Mouse (Mus musculus): ENCODE measurements around the gene Hecw2. TPM values are rescaled to one million over a fixed set of nuclear protein-coding genes. Genes with fewer than 3 reads are reported as not detected.

The Hecw2 gene
- polyA plus RNA-seq, 1 experiment from 2014 or later = 4.8 TPM

GRCm38 (mm10) chr1:53977806-53978513 lies 217.0 kb downstream of the Hecw2 start:
- no peaks in the 10 kb centered on the region for H3K36me3 ChIP-seq (ENCODE audit: insufficient read depth, low read length)
- ATAC-seq (peak; percentile 68), DNase-seq (ENCODE audit: low spot score) (peak; percentile 31)
- H3K9me3 ChIP-seq (ENCODE audit: low read length) = no peaks in the 10 kb centered on the region
- H3K4me2 ChIP-seq (replicated peaks; ENCODE audit: low read depth, low read length) = peak overlapping the region; percentile 52
- TF ChIP-seq EP300 (IDR thresholded peaks at IDR 0.05) (peak; percentile 22; the same call in 1 of the 2 replicates), CTCF (IDR thresholded peaks at IDR 0.05) (no peak)
- peak overlapping the region; percentile 92 for H3K27ac ChIP-seq (ENCODE audit: low read length)
- H3K27me3 ChIP-seq (replicated peaks; ENCODE audit: insufficient read depth, low read length) = no peaks in the 10 kb centered on the region
- H3K9ac ChIP-seq (replicated peaks; ENCODE audit: low read depth) = peak overlapping the region; percentile 32
- WGBS = 46% methylated on average over 8 of the region's 8 CpGs
- H3K4me1 ChIP-seq (ENCODE audit: insufficient read depth, low read depth, low read length) = no peaks in the 10 kb centered on the region
- H3K4me3 ChIP-seq (ENCODE audit: low read depth, low read length) = peak overlapping the region; percentile 28

DNA sequence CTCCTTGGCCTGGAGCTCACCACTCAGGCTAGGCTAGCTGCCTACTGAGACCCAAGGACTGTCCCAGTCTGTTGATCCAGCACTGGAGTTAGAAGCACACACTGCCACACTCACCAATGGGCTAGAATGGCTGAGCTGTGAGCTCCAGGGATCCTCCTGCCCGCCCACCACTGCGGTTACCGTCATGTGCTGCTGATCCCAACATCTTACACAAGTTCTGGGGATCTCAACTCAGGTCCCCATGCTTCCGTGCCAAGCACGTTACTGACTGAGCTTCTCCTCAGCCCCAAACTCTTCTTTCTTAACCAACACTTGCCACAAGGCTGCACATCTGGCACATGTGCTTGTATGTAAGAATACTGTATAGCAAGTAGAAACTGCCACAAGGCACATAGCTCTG lies 218.2 kb downstream of the Hecw2 start:
- no peaks in the 10 kb centered on the region for H3K36me3 ChIP-seq (ENCODE audit: insufficient read depth, low read length)
- no peaks in the 10 kb centered on the region for H3K27me3 ChIP-seq (replicated peaks; ENCODE audit: insufficient read depth, low read length)
- DNase-seq (ENCODE audit: low spot score) (no peak), ATAC-seq (no peak)
- no peaks in the 10 kb centered on the region for H3K9me3 ChIP-seq (ENCODE audit: low read length)
- peak overlapping the region; percentile 52 for H3K4me2 ChIP-seq (replicated peaks; ENCODE audit: low read depth, low read length)
- no peaks in the 10 kb centered on the region for H3K4me1 ChIP-seq (ENCODE audit: insufficient read depth, low read depth, low read length)
- peak overlapping the region; percentile 92 for H3K27ac ChIP-seq (ENCODE audit: low read length)
- H3K4me3 ChIP-seq (ENCODE audit: low read depth, low read length) = peak overlapping the region; percentile 28
- no peak for TF ChIP-seq EP300 (IDR thresholded peaks at IDR 0.05)
- whole genome bisulfite sequencing = 72% methylated on average over 5 of the region's 5 CpGs
- H3K9ac ChIP-seq (replicated peaks; ENCODE audit: low read depth) = no peak overlapping the region

DNA sequence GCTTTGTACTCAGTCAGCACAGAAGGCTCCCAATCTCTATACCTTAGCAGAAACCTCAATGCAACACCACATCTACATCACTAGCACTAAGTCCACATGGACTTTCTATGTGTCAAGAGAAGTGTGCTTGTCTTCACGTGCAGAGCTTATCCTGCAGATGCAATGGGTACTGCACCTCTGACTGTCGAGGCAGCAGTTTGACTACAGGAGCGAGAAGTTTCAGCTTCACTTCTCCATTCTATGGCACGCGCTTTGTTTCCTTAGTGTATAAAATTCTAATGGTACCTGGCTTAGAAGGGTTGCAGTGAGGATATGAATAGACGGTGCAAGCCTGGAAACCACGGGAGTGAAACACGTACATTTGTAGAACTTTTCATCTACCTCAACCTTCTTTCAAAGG lies 218.9 kb downstream of the Hecw2 start:
- TF ChIP-seq CTCF (IDR thresholded peaks at IDR 0.05) (no peak), EP300 (IDR thresholded peaks at IDR 0.05) (no peak)
- H3K27me3 ChIP-seq (replicated peaks; ENCODE audit: insufficient read depth, low read length) = no peaks in the 10 kb centered on the region
- H3K4me3 ChIP-seq (ENCODE audit: low read depth, low read length) = peak overlapping the region; percentile 16; the same call in 1 of the 2 replicates
- H3K36me3 ChIP-seq (ENCODE audit: insufficient read depth, low read length) = no peaks in the 10 kb centered on the region
- H3K4me1 ChIP-seq (ENCODE audit: insufficient read depth, low read depth, low read length) = no peaks in the 10 kb centered on the region
- 75% methylated on average over 8 of the region's 8 CpGs for WGBS
- peak overlapping the region; percentile 52 for H3K4me2 ChIP-seq (replicated peaks; ENCODE audit: low read depth, low read length)
- H3K9ac ChIP-seq (replicated peaks; ENCODE audit: low read depth) = no peak overlapping the region
- no peaks in the 10 kb centered on the region for H3K9me3 ChIP-seq (ENCODE audit: low read length)
- DNase-seq (ENCODE audit: low spot score) (no peak), ATAC-seq (no peak)
- H3K27ac ChIP-seq (ENCODE audit: low read length) = peak overlapping the region; percentile 60; the same call in 1 of the 2 replicates

- H3K36me3 ChIP-seq (ENCODE audit: insufficient read depth, low read length) = no peaks in the 10 kb centered on the region
- no peak for TF ChIP-seq CTCF (IDR thresholded peaks at IDR 0.05)
- TF ChIP-seq EP300 (IDR thresholded peaks at IDR 0.05) = peak; percentile 57
- no peaks in the 10 kb centered on the region for H3K27me3 ChIP-seq (replicated peaks; ENCODE audit: insufficient read depth, low read length)
- no peaks in the 10 kb centered on the region for H3K9me3 ChIP-seq (ENCODE audit: low read length)
- peak; percentile 26 for DNase-seq (ENCODE audit: low spot score)
- H3K9ac ChIP-seq (replicated peaks; ENCODE audit: low read depth) = no peak overlapping the region
- 0 out of 2 replicates have a peak overlapping the region, but pooled peaks have one; percentile 52 for H3K4me2 ChIP-seq (replicated peaks; ENCODE audit: low read depth, low read length)
- 38% methylated on average over 5 of the region's 5 CpGs for WGBS
- no peak overlapping the region for H3K27ac ChIP-seq (ENCODE audit: low read length)
- no peaks in the 10 kb centered on the region for H3K4me1 ChIP-seq (ENCODE audit: insufficient read depth, low read depth, low read length)
- ATAC-seq = peak; percentile 36
- no peak overlapping the region for H3K4me3 ChIP-seq (ENCODE audit: low read depth, low read length)
Observed at GRCm38 (mm10) chr1:53974941-53975340, 220.0 kb downstream of the Hecw2 start.

DNA sequence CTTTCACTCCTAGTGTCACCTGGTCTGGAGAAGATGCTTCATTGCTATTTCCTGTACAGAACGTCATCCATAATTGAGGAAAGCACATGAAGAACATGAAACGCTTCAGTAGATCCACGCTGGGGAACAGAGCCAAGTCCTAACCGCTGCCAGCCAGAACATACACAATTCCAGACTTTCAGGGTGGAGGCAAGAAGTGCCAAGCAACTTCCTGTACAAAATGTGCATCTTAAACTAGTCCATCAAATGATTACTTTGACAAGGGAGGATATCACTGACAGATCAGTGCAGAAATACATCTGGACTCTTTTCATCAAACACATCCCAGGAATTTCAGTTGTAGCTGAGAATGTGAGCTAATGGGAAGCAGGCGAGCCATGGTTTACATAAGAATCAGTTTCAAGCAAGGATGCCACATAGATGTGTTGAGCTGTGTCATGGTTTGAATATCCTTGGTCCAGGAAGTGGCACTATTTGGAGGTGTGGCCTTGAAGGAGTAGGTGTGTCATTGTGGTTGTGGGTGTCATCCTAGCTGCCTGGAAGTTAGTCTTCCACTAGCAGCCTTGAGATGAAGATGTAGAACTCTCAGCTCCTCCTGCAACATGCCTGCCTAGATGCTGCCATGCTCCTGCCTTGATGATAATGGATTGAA lies 224.5 kb downstream of the Hecw2 start:
- no peaks in the 10 kb centered on the region for H3K27me3 ChIP-seq (replicated peaks; ENCODE audit: insufficient read depth, low read length)
- H3K36me3 ChIP-seq (ENCODE audit: insufficient read depth, low read length) = no peaks in the 10 kb centered on the region
- no peak overlapping the region for H3K9ac ChIP-seq (replicated peaks; ENCODE audit: low read depth)
- no peak overlapping the region for H3K4me2 ChIP-seq (replicated peaks; ENCODE audit: low read depth, low read length)
- DNase-seq (ENCODE audit: low spot score) (peak; percentile 64), ATAC-seq (peak; percentile 79)
- no peaks in the 10 kb centered on the region for H3K9me3 ChIP-seq (ENCODE audit: low read length)
- peak; percentile 95 for TF ChIP-seq EP300 (IDR thresholded peaks at IDR 0.05)
- TF ChIP-seq CTCF (IDR thresholded peaks at IDR 0.05) = no peak
- H3K4me1 ChIP-seq (ENCODE audit: insufficient read depth, low read depth, low read length) = no peaks in the 10 kb centered on the region
- H3K4me3 ChIP-seq (ENCODE audit: low read depth, low read length) = no peak overlapping the region
- H3K27ac ChIP-seq (ENCODE audit: low read length) = no peak overlapping the region
- 53% methylated on average over 5 of the region's 5 CpGs for WGBS

DNA sequence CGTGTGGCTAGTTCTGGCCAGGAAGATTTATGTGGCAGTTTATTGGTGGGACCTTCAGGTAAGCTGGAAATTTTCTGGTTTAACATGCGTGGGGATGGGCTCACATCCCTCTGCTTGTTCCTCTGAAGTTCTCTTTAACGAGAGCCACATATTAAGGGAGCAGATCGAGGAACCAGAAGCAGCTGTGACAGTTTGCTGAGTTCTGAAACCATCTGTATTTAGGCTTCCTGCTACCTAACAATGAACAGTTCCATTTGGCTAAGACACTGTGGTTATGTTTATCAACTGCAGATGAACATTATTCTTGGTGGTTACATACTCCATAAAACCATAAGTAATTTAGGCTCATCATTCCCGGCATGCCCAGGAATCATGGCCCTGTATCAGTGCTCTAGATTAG lies 242.6 kb downstream of the Hecw2 start:
- Histone ChIP-seq H3K27me3 (replicated peaks; ENCODE audit: insufficient read depth, low read length) (no peaks in the 10 kb centered on the region), H3K4me2 (replicated peaks; ENCODE audit: low read depth, low read length) (no peak overlapping the region), H3K4me1 (ENCODE audit: insufficient read depth, low read depth, low read length) (no peaks in the 10 kb centered on the region), H3K9me3 (ENCODE audit: low read length) (no peaks in the 10 kb centered on the region), H3K4me3 (ENCODE audit: low read depth, low read length) (no peak overlapping the region), H3K36me3 (ENCODE audit: insufficient read depth, low read length) (no peaks in the 10 kb centered on the region), H3K9ac (replicated peaks; ENCODE audit: low read depth) (no peak overlapping the region), H3K27ac (ENCODE audit: low read length) (no peak overlapping the region)
- ATAC-seq (no peak), DNase-seq (ENCODE audit: low spot score) (no peak)
- TF ChIP-seq CTCF (IDR thresholded peaks at IDR 0.05) (no peak), EP300 (IDR thresholded peaks at IDR 0.05) (no peak)
- WGBS = 57% methylated on average over 5 of the region's 5 CpGs
